Mouse (Mus musculus) embryonic fibroblast, embryonic 13.5 days (primary cell): ENCODE measurements at regions not wholly inside any gene's neighbourhood (a gene's known extent, or its start where the extent isn't known, plus 50 kb on each side); places are given as distances from the start of the nearest gene placed in this dataset.

ENCODE experiments used
- CTCF ChIP-seq: IDR thresholded peaks from 2 replicates; pipeline ENCODE4 v1.5.1; 2011; ENCODE audit warnings: mild to moderate bottlenecking, control low read depth, low read length, moderate library complexity, borderline replicate concordance; ENCODE audit not compliant: insufficient read depth
- POLR2A ChIP-seq: IDR thresholded peaks from 2 replicates; pipeline ENCODE4 v1.6.1; 2011; ENCODE audit warnings: low read depth, mild to moderate bottlenecking, control low read depth, low read length, moderate library complexity

DNA sequence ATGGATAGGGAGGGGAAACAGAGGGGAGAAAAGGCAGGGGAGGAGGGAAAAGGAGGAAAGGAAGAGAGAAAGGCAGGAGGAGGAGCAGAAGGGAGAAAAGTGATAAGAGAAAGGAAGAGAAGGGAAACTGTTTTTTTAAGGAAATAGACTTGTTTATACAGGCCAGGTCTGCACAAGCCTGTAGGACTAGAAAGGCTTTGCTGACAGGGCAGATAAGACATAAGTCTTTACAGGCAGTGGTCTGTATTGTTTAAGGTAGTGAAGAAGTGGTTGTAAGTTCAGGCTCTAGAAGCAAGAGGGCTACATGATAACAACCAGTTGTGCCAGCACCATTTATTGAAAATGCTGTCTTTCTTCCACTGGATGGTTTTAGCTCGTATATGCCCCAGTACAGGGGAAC, 75.4 kb upstream of the Rnaseh2b start:
- TF ChIP-seq POLR2A (no peak), CTCF (no peak)
